Mouse (Mus musculus) myocyte (in vitro differentiated cells): ENCODE results near the gene Acbd3. TPM values are rescaled to one million over a fixed set of nuclear protein-coding genes. Genes with fewer than 3 reads are reported as not detected.

ENCODE experiments used
- H3K27me3 ChIP-seq: one replicate; pipeline ENCODE4 v1.6.1; 2011; ENCODE audit not compliant: control insufficient read depth, insufficient read depth, insufficient read length
- H3K36me3 ChIP-seq: one replicate; pipeline ENCODE4 v1.6.1; 2011; ENCODE audit not compliant: control insufficient read depth, insufficient read depth
- H3K4me2 ChIP-seq: one replicate; pipeline ENCODE4 v1.6.1; 2011; ENCODE audit warnings: low read depth, control low read depth
- H3K4me3 ChIP-seq: one replicate; pipeline ENCODE4 v1.5.1; 2011; ENCODE audit warnings: mild to moderate bottlenecking, control low read depth, moderate library complexity
- H3K79me2 ChIP-seq: one replicate; pipeline ENCODE4 v1.6.1; 2011; ENCODE audit not compliant: control insufficient read depth, insufficient read depth
- H3ac ChIP-seq: one replicate; pipeline ENCODE4 v1.6.1; 2011; ENCODE audit not compliant: control insufficient read depth, insufficient read length
- CEBPB ChIP-seq: IDR thresholded peaks from 2 replicates; pipeline ENCODE4 v1.6.1; 2011; ENCODE audit warnings: mild to moderate bottlenecking, moderate library complexity; ENCODE audit not compliant: poor library complexity, insufficient read depth, severe bottlenecking
- E2F4 ChIP-seq: IDR thresholded peaks from one replicate; pipeline ENCODE4 v1.6.1; 2011; ENCODE audit warnings: mild to moderate bottlenecking, control low read depth, moderate library complexity; ENCODE audit not compliant: insufficient read depth
- MAX ChIP-seq: IDR thresholded peaks from one replicate; pipeline ENCODE4 v1.6.1; 2011; ENCODE audit warnings: low read depth, mild to moderate bottlenecking, control low read depth
- MYOD1 ChIP-seq, 3 experiments: IDR thresholded peaks; one replicate each; pipeline ENCODE4 v1.6.1; 2011; ENCODE audit warnings: control low read depth in 2 of 3, low read depth in 2 of 3, mild to moderate bottlenecking in 2 of 3, moderate library complexity in 1 of 3; ENCODE audit not compliant: insufficient read length in 2 of 3, control insufficient read depth in 1 of 3
- MYOG ChIP-seq, 3 experiments: IDR thresholded peaks; one replicate each; pipeline ENCODE4 v1.6.1; 2011; ENCODE audit warnings: control low read depth in 2 of 3, low read depth in 2 of 3, mild to moderate bottlenecking in 2 of 3; ENCODE audit not compliant: insufficient read length in 2 of 3, control insufficient read depth in 1 of 3, insufficient read depth in 1 of 3
- POLR2A ChIP-seq: IDR thresholded peaks from one replicate; pipeline ENCODE4 v1.6.1; 2011; ENCODE audit warnings: low read depth, mild to moderate bottlenecking, control low read depth, moderate library complexity; ENCODE audit not compliant: insufficient read length
- POLR2AphosphoS2 ChIP-seq: IDR thresholded peaks from one replicate; pipeline ENCODE4 v1.6.1; 2011; ENCODE audit warnings: low read depth, control low read depth; ENCODE audit not compliant: insufficient read length
- REST ChIP-seq: IDR thresholded peaks from one replicate; pipeline ENCODE4 v1.6.1; 2011; ENCODE audit warnings: mild to moderate bottlenecking, control low read depth, moderate library complexity; ENCODE audit not compliant: insufficient read depth, insufficient read length
- SRF ChIP-seq: IDR thresholded peaks from one replicate; pipeline ENCODE4 v1.6.1; 2011; ENCODE audit warnings: low read depth; ENCODE audit not compliant: control insufficient read depth, insufficient read length
- TCF12 ChIP-seq: IDR thresholded peaks from one replicate; pipeline ENCODE4 v1.6.1; 2011; ENCODE audit warnings: mild to moderate bottlenecking, control low read depth; ENCODE audit not compliant: poor library complexity, insufficient read depth, severe bottlenecking
- TCF3 ChIP-seq: IDR thresholded peaks from one replicate; pipeline ENCODE4 v1.6.1; 2011; ENCODE audit warnings: low read depth, control low read depth; ENCODE audit not compliant: insufficient read length
- USF1 ChIP-seq: IDR thresholded peaks from one replicate; pipeline ENCODE4 v1.6.1; 2011; ENCODE audit warnings: low read depth, mild to moderate bottlenecking, control low read depth, moderate library complexity
- polyA plus RNA-seq: library from polyadenylated mRNA; unstranded; fragments of >200 nt; fragmentation: generic; extraction: Trizol; gene quantifications from one replicate; pipeline ENCODE4 v1.2.1, GENCODE M21; 2012; ENCODE audit warnings: missing spikeins

Acbd3 gene
- polyA plus RNA-seq, 1 experiment: 13.6 TPM

DNA sequence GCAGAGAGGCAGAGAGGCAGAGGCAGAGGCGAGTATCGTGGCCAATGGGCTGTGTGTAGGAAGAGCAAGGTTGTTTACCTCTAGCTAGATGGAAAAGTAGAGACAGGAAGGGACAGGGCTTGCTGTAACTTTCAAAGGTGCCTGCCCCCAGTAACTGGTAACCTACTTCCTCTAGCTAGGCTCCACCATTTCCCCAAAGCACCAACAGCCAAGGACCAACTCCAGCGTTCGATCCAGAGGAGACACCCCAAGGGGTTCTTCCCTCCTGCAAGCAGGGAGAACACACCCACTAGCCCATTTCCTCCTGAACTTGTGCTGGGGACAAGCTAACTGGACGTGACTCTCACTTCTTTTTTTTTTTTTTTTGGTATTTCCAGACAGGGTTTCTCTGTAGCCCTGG lies 40.7 kb downstream of the Acbd3 start:
- H3K4me3 ChIP-seq: no peak overlapping the region
- H3K36me3 ChIP-seq: no peaks in the 10 kb centered on the region
- no peak for TF ChIP-seq MYOG (IDR thresholded peaks at IDR 0.05; ENCODE audit: control insufficient read depth in 1 of 3, insufficient read depth in 1 of 3, insufficient read length in 2 of 3, low read depth in 2 of 3)
- no peak for TF ChIP-seq CEBPB
- TF ChIP-seq POLR2A: no peak
- TF ChIP-seq MAX: no peak
- no peak for TF ChIP-seq TCF12
- TF ChIP-seq USF1: no peak
- no peak for TF ChIP-seq POLR2AphosphoS2
- no peak for TF ChIP-seq MYOD1 (IDR thresholded peaks at IDR 0.05; ENCODE audit: control insufficient read depth in 1 of 3, insufficient read length in 2 of 3, low read depth in 2 of 3)
- no peak for TF ChIP-seq E2F4
- no peak for TF ChIP-seq REST
- no peak for TF ChIP-seq TCF3
- TF ChIP-seq SRF: no peak
- H3K27me3 ChIP-seq: no peaks in the 10 kb centered on the region
- H3ac ChIP-seq: no peak overlapping the region
- no peaks in the 10 kb centered on the region for H3K79me2 ChIP-seq
- H3K4me2 ChIP-seq: no peak overlapping the region

DNA sequence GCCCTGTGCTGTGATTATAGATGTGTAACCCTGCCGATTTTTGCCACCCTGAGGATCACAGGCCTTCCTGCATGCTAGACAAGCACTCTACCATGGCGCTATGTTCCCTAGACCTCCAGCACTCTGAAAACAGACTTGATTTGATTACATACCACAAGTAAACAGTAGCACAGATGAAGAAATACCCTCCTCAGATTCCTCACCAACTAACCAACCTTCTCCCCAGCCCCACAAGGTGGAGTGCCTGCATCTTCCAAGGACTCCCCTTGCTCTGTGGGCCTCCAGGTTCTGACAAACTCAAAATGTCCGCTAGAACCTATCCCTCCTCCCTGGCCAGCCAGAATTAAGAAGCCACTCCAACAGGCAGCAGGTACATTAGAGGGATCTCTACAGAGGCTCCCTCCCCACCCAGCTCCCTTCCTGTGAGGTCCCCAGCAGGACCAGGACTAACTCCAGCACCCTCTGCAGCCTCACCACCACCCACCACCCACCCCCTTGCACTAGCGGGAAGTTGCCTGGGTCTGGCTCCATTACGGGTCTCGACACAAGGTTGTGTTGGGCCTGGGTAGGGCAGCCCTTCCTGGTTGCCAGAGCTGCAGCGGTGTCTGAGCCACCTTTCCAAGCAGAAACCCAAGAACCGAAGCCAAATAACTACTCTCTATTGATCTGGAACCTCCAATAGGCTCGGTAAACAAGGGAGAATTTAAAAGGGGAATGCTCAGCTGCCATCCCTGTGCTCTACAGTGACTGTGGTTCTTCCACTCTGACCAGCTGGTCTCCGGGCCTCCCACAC lies 41.9 kb downstream of the Acbd3 start:
- Histone ChIP-seq H3ac (peak overlapping the region; percentile 3), H3K36me3 (no peaks in the 10 kb centered on the region), H3K27me3 (no peaks in the 10 kb centered on the region), H3K4me2 (peak overlapping the region; percentile 76), H3K79me2 (no peaks in the 10 kb centered on the region), H3K4me3 (peak overlapping the region; percentile 33)
- TF ChIP-seq MYOD1 (IDR thresholded peaks at IDR 0.05; ENCODE audit: control insufficient read depth in 1 of 3, insufficient read length in 2 of 3, low read depth in 2 of 3) (peak in 1 of 3 experiments; percentile 51), POLR2A (no peak), E2F4 (no peak)

DNA sequence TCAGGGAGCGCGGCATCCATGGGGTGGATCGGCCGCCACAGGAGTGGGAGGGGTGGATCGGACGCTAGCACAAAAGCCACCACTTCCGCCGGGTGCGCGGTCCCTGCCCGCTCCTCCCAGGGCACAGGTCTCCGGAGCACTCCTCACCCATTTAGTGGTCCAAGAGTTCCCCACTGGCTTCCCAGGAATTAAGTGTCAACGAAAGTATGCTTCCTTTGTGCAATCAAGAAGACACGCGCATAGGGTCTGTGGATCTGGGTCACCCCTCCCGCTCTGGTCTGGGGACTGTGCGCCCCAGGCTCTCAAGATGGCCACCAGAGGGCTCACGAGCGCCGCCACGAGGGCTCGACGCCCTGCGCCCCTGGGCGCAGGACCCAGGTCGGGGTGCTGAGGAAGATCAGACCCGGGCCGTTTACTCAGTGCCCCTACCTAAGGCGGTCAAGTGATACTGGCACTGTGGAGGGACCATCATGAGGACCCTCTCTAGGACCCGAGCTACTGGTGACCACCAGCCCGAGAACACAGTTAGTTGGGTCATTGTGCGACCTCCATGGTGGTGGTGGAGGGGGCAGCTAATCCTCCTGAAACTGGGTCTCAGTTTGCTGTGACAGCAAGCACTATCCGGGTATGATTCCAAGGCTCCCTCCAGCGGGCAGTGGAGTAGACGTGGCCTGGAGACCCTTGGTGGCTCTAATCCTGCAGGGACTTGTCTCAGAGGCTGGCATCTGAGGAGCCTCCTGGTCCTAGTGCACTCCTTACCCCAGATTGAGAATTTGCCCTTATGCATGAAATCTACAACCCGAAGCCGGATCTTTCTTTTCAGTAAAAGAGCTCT lies 42.7 kb downstream of the Acbd3 start:
- H3K79me2 ChIP-seq: no peaks in the 10 kb centered on the region
- H3ac ChIP-seq: peak overlapping the region; percentile 3
- no peaks in the 10 kb centered on the region for H3K36me3 ChIP-seq
- H3K4me3 ChIP-seq: peak overlapping the region; percentile 33
- peak; percentile 54 for TF ChIP-seq POLR2A
- TF ChIP-seq TCF12: no peak
- no peaks in the 10 kb centered on the region for H3K27me3 ChIP-seq
- peak overlapping the region; percentile 76 for H3K4me2 ChIP-seq

- no peak overlapping the region for H3ac ChIP-seq
- no peak overlapping the region for H3K4me2 ChIP-seq
- no peaks in the 10 kb centered on the region for H3K27me3 ChIP-seq
- H3K36me3 ChIP-seq: no peaks in the 10 kb centered on the region
- no peak overlapping the region for H3K4me3 ChIP-seq
- no peaks in the 10 kb centered on the region for H3K79me2 ChIP-seq
- TF ChIP-seq POLR2AphosphoS2: no peak
- TF ChIP-seq MYOD1 (IDR thresholded peaks at IDR 0.05; ENCODE audit: control insufficient read depth in 1 of 3, insufficient read length in 2 of 3, low read depth in 2 of 3): no peak
Observed at GRCm38 (mm10) chr1:180771306-180771705, 45.5 kb downstream of the Acbd3 start.

GRCm38 (mm10) chr1:180771722-180772121 lies 45.9 kb downstream of the Acbd3 start:
- H3K36me3 ChIP-seq: no peaks in the 10 kb centered on the region
- TF ChIP-seq REST (no peak), SRF (no peak), MAX (no peak), POLR2A (no peak)
- no peak overlapping the region for H3K4me2 ChIP-seq
- H3K79me2 ChIP-seq: no peaks in the 10 kb centered on the region
- no peaks in the 10 kb centered on the region for H3K27me3 ChIP-seq
- H3K4me3 ChIP-seq: no peak overlapping the region
- no peak overlapping the region for H3ac ChIP-seq

- no peaks in the 10 kb centered on the region for H3K36me3 ChIP-seq
- H3K4me2 ChIP-seq: no peak overlapping the region
- TF ChIP-seq TCF12 (no peak), CEBPB (no peak)
- no peaks in the 10 kb centered on the region for H3K27me3 ChIP-seq
- H3K79me2 ChIP-seq: no peaks in the 10 kb centered on the region
- no peak overlapping the region for H3K4me3 ChIP-seq
- no peak overlapping the region for H3ac ChIP-seq
Observed at GRCm38 (mm10) chr1:180772291-180772690, 46.4 kb downstream of the Acbd3 start.
